ENCODE assay signal across 8 mouse cellular contexts in the genomic region with DNA sequence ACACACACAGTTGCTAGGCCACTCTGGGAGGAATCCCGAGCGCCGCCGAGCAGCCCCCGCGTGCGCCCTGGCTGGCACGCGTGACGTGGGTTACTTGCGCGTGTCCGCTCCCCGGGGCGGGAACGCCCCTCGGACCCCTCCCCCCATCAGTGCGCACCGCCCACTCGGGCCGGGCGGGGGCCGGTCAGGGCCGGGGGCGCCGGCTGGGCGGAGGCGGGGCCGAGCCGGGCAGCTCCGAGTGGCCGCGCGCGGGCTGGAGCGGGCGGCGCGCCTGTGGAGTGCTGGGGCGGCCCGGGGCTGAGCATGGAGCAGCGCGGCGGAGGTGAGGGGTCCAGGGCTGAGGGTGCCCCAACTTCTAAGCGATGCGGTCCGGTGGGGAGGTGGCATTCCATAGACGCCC. TPM values are rescaled to one million over a fixed set of nuclear protein-coding genes. Genes with fewer than 3 reads are reported as not detected.
DNase-seq lines count a peak whose midpoint lies in the region; ATAC-seq and TF ChIP-seq lines count a peak whose summit lies in the region.

No protein-coding gene starts in this region.

- no peak; the same call in 1 of the 2 replicates for ATAC-seq in G1E (ENCODE audit: extremely low read depth, insufficient number of reproducible peaks, low FRiP score, poor library complexity, severe bottlenecking)
- ATAC-seq in forebrain, postnatal 0 days = peak; percentile 68

- H3K9ac ChIP-seq in forebrain, postnatal 0 days = peak overlapping the region; percentile 59

- DNase-seq in G1E (ENCODE audit: low spot score) = peak; percentile 66
- DNase-seq in cerebellum, adult 11-12 months = peak; percentile 87
- peak; percentile 84 for DNase-seq in forebrain, postnatal 0 days
- peak; percentile 86 for DNase-seq in hindbrain, embryonic 10.5 days (ENCODE audit: low spot score)
- peak; percentile 80 to 83 for DNase-seq in layer of hippocampus, postnatal 14 days (ENCODE audit: low spot score in 2 of 2)
- peak; percentile 95 for DNase-seq in lung, postnatal 10 days
- DNase-seq in retina, postnatal 1 day = peak; percentile 93
- peak; percentile 86 for DNase-seq in yolk sac, embryonic 10.5 days (ENCODE audit: low spot score)

- no peaks in the 10 kb centered on the region for H3K9me3 ChIP-seq in G1E (replicated peaks)
- no peaks in the 10 kb centered on the region for H3K9me3 ChIP-seq in forebrain, postnatal 0 days (ENCODE audit: low read length)
- no peaks in the 10 kb centered on the region for H3K9me3 ChIP-seq in hindbrain, embryonic 10.5 days

- TF ChIP-seq CTCF in G1E (IDR thresholded peaks at IDR 0.05; ENCODE audit: low read depth, low read length) = no peak
- TF ChIP-seq CTCF in forebrain, postnatal 0 days (IDR thresholded peaks at IDR 0.05; ENCODE audit: low read depth) = no peak

- H3K36me3 ChIP-seq in G1E (replicated peaks) = peaks cover 34% of the 10 kb centered on the region
- no peaks in the 10 kb centered on the region; the same call in 1 of the 2 replicates for H3K36me3 ChIP-seq in forebrain, postnatal 0 days (ENCODE audit: insufficient read depth)
- peaks cover 27% of the 10 kb centered on the region for H3K36me3 ChIP-seq in hindbrain, embryonic 10.5 days

- peak overlapping the region; percentile 64 for H3K4me2 ChIP-seq in forebrain, postnatal 0 days (ENCODE audit: low read depth)

- WGBS in forebrain, postnatal 0 days = 4% methylated on average over 47 of the region's 48 CpGs
- 0% methylated on average over 44 of the region's 48 CpGs for WGBS in hindbrain, embryonic 10.5 days

- H3K27me3 ChIP-seq in G1E (ENCODE audit: insufficient read depth, low read length) = no peaks in the 10 kb centered on the region
- peaks cover 4% of the 10 kb centered on the region; the same call in 1 of the 2 replicates for H3K27me3 ChIP-seq in forebrain, postnatal 0 days (ENCODE audit: insufficient read depth, low read length)
- no peaks in the 10 kb centered on the region; the same call in 1 of the 2 replicates for H3K27me3 ChIP-seq in hindbrain, embryonic 10.5 days (ENCODE audit: insufficient read depth, poor library complexity, severe bottlenecking)

- H3K4me3 ChIP-seq in G1E (ENCODE audit: low read depth, low read length) = peak overlapping the region; percentile 76
- peak overlapping the region; percentile 76 for H3K4me3 ChIP-seq in forebrain, postnatal 0 days (ENCODE audit: low read depth, low read length)
- H3K4me3 ChIP-seq in hindbrain, embryonic 10.5 days = peak overlapping the region; percentile 73

- H3K4me1 ChIP-seq in G1E (ENCODE audit: insufficient read depth, low read depth, low read length) = peaks cover 76% of the 10 kb centered on the region
- peaks cover 22% of the 10 kb centered on the region for H3K4me1 ChIP-seq in forebrain, postnatal 0 days (ENCODE audit: insufficient read depth)
- H3K4me1 ChIP-seq in hindbrain, embryonic 10.5 days (replicated peaks) = peaks cover 75% of the 10 kb centered on the region

- peak overlapping the region; percentile 84 for H3K27ac ChIP-seq in forebrain, postnatal 0 days (ENCODE audit: low read depth, low read length)
- H3K27ac ChIP-seq in hindbrain, embryonic 10.5 days = peak overlapping the region; percentile 99

RNA-seq across cellular contexts. Expression of a gene that starts 3.7 kb away (rescaled TPM):
- total RNA-seq in G1E (2014; fragmentation: Nextera tagmentation) (25.6 and 32.7 TPM in 2 replicates), G1E (2017) (21.7 and 28.5 TPM in 2 replicates)
- 122 and 157 TPM in 2 replicates for polyA plus RNA-seq in G1E (2012)
- 26.6 and 29.3 TPM in 2 replicates for total RNA-seq in forebrain, postnatal 0 days (2014; rRNA removed)
- 14.6 and 15.0 TPM in 2 replicates for polyA plus RNA-seq in forebrain, postnatal 0 days (2015; fragmentation: Nextera tagmentation; extraction: Ambion mirVana)
- 67.5 and 69.1 TPM in 2 replicates for polyA plus RNA-seq in hindbrain, embryonic 10.5 days (2016; fragmentation: Nextera tagmentation; extraction: Ambion mirVana)
- 10 to 100 TPM; 24.0 to 24.6 TPM for total RNA-seq in layer of hippocampus, postnatal 14 days (2021)

RNA-seq across cellular contexts. Expression of a gene that starts 11.7 kb away (rescaled TPM):
- total RNA-seq in G1E (2014; fragmentation: Nextera tagmentation) = 35.6 and 41.8 TPM in 2 replicates
- total RNA-seq in G1E (2017) = 39.7 and 42.2 TPM in 2 replicates
- 91.6 and 94.7 TPM in 2 replicates for polyA plus RNA-seq in G1E (2012)
- 60.6 and 62.2 TPM in 2 replicates for total RNA-seq in forebrain, postnatal 0 days (2014; rRNA removed)
- polyA plus RNA-seq in forebrain, postnatal 0 days (2015; fragmentation: Nextera tagmentation; extraction: Ambion mirVana) = 85.7 and 99.2 TPM in 2 replicates
- polyA plus RNA-seq in hindbrain, embryonic 10.5 days (2016; fragmentation: Nextera tagmentation; extraction: Ambion mirVana) = 75.6 and 83.0 TPM in 2 replicates
- total RNA-seq in layer of hippocampus, postnatal 14 days (2021) = 10 to 100 TPM; 46.2 to 47.5 TPM

RNA-seq across cellular contexts. Expression of a gene that starts 12.4 kb away (rescaled TPM):
- 19.3 and 22.4 TPM in 2 replicates for total RNA-seq in G1E (2014; fragmentation: Nextera tagmentation)
- 20.4 and 22.0 TPM in 2 replicates for total RNA-seq in G1E (2017)
- polyA plus RNA-seq in G1E (2012) = 14.1 and 14.7 TPM in 2 replicates
- total RNA-seq in forebrain, postnatal 0 days (2014; rRNA removed) = 7.7 and 8.6 TPM in 2 replicates
- 8.8 and 10.8 TPM in 2 replicates for polyA plus RNA-seq in forebrain, postnatal 0 days (2015; fragmentation: Nextera tagmentation; extraction: Ambion mirVana)
- 23.6 and 32.6 TPM in 2 replicates for polyA plus RNA-seq in hindbrain, embryonic 10.5 days (2016; fragmentation: Nextera tagmentation; extraction: Ambion mirVana)
- 10 to 100 TPM; 14.7 to 15.2 TPM for total RNA-seq in layer of hippocampus, postnatal 14 days (2021)

RNA-seq across cellular contexts. Expression of a gene that starts 27.6 kb away (rescaled TPM):
- not detected in 2 replicates for total RNA-seq in G1E (2014; fragmentation: Nextera tagmentation)
- total RNA-seq in G1E (2017) = 0.05 TPM in 1 of 2 replicates, not detected in the other
- polyA plus RNA-seq in G1E (2012) = 0.02 and 0.04 TPM in 2 replicates
- total RNA-seq in forebrain, postnatal 0 days (2014; rRNA removed) = 5.2 and 6.4 TPM in 2 replicates
- polyA plus RNA-seq in forebrain, postnatal 0 days (2015; fragmentation: Nextera tagmentation; extraction: Ambion mirVana) = 1.6 and 1.9 TPM in 2 replicates
- 0.26 and 0.40 TPM in 2 replicates for polyA plus RNA-seq in hindbrain, embryonic 10.5 days (2016; fragmentation: Nextera tagmentation; extraction: Ambion mirVana)
- total RNA-seq in layer of hippocampus, postnatal 14 days (2021) = 1 to 10 TPM; 2.1 to 2.3 TPM

RNA-seq across cellular contexts. Expression of a gene that starts 29.0 kb away (rescaled TPM):
- total RNA-seq in G1E (2014; fragmentation: Nextera tagmentation) = 0.30 TPM in 1 of 2 replicates, not detected in the other
- 0.12 and 0.22 TPM in 2 replicates for total RNA-seq in G1E (2017)
- 0.11 and 0.13 TPM in 2 replicates for polyA plus RNA-seq in G1E (2012)
- 35.9 and 54.7 TPM in 2 replicates for total RNA-seq in forebrain, postnatal 0 days (2014; rRNA removed)
- 8.2 and 12.1 TPM in 2 replicates for polyA plus RNA-seq in forebrain, postnatal 0 days (2015; fragmentation: Nextera tagmentation; extraction: Ambion mirVana)
- polyA plus RNA-seq in hindbrain, embryonic 10.5 days (2016; fragmentation: Nextera tagmentation; extraction: Ambion mirVana) = 3.6 and 5.9 TPM in 2 replicates
- total RNA-seq in layer of hippocampus, postnatal 14 days (2021) = 10 to 100 TPM; 40.1 to 46.0 TPM
